Mouse (Mus musculus) spleen, embryonic (tissue): ENCODE data around the gene Coq9.
"Not testable (repeated sequence)": the region's sequence is repeated elsewhere in the genome, so short reads cannot be mapped to it uniquely, and the experiment has no call there.

Source experiments
- CTCF ChIA-PET: fragments of 350-600 bp; sonication (Branson Sonifier 250); formaldehyde crosslinking; loops from one replicate; lab custom pipeline; 2022; lab: Charles Lee

The Coq9 gene

GRCm38 (mm10) chr8:94820553-94820952 is 17.6 kb upstream of the Coq9 start:
- CTCF ChIA-PET = no interaction called here

DNA sequence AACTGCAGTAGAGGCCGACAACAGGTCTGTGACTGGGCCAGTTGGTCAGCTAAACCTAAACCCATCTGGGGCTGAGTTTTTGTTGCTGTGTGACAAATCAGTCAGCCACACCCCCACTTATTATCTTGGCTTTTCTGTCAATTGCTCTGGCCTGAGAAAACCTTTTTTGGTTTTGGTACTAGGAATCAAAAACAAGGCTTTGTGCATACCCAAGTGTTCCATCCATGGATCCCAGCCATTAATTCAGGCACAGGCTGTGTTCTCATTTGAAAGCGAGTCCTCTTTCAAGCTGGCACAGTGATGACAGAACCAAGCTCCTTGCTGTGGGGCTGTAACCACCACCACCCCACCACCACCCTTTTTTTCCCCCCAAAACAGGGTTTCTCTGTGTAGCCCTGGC is 16.7 kb upstream of the Coq9 start:
- CTCF ChIA-PET = no interaction called here

DNA sequence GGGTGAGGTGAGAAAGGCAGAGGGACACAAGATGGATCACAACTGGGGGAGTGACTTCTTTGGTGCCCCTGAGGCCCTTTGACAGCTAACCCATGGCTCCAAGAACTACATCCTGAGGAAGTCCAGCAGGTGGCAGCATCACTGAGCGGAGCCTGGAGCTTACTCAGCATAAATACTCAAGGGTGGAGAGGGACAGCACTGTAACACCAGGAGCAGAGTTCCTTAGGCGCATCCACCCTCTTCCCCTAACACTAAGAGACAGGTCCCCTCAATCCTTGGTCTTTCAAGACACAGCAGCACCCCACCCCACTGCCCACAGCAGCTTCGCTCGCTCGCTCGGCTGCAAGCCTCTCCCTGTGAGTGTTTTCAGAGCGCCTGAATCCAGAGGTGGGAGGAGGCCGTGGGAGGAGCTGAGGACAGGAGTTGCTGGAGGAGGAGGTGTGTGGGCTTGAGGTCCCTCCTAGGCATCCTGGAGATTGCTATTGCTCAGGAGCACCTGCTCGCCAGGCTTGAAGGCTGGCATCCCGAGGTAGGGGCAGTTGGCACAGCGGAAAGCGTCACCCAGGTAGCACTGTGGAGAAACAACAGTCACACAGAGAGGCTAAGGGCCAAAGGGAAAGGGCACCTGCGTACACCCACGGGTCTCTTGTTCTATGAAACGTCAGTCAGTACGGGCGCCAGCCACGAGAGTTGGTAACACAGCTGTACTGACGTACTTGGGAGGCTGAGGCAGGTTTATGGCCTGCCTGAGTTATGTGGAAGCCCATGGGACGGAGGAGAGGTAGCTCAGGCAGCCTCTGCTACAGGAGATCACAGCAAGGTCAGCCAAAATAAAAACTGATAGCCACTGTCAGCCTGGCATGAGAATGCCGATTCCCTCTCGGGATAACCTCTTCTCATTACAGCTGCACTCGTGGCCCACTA is 15.2 kb upstream of the Coq9 start:
- CTCF ChIA-PET = interaction anchor here (1.2 kb wide), 1 partner anchor 9 kb away, joined by 3 read pairs; no protein-coding TSS in a partner anchor

DNA sequence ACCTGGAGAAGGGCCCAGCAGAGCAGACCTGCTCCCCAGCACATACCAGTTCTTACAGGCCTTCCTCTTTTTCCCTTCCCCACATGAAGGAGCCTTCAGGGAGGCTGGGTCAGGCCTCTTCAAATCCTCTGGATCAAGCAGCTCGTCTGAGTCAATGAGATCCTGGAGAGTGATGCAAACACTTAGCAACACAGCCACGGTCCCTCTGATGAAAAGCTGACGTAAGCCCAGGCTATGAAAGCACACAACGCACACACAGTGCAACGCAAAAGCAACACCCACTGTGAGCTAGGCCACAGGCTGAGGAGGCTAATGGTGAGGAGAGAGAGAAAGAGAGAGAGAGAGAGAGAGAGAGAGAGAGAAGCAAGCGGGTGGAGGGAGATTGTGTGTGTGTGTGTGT is 13.0 kb upstream of the Coq9 start:
- CTCF ChIA-PET = no interaction called here

DNA sequence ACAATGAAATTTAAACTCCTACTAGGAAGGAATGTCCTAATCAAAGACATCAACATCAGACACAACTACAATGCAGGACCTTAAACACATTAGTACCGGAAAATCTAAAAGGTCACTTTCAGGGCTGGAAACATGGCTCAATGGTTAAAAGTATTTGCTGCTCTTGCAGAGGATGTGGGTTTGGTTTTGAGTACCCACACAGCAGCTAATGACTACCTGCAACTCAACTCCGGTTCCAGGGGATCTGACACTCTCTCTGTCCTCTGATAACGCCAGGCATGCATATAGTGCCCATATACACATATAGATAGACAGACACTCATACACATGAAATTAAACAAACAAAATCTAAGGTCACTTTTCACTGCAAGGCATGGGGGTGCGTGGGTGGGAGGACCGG is 11.9 kb upstream of the Coq9 start:
- CTCF ChIA-PET = no interaction called here

DNA sequence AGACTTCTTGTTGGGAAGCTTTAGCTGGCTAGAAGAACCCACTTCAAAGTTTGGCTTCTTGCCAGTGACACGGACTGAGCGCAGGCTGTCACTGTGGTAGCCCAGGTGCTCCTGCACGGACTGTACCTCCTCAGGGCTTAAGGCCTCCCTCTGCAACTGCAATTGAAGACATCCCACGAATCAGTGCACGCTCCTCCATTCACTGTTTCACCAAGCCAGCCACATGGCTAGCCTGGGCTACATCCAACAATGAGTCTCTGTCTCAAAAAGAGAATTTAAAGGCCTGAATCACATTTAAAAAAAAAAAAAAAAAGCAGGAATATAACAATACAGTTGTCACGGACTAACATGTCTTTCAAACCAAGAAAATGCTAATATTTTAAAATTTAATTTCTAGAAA is 9.8 kb upstream of the Coq9 start:
- CTCF ChIA-PET = interaction anchor here (0.6 to 0.7 kb wide), 2 partner anchors 127 to 410 kb away, joined by 5 read pairs; no protein-coding TSS in a partner anchor

DNA sequence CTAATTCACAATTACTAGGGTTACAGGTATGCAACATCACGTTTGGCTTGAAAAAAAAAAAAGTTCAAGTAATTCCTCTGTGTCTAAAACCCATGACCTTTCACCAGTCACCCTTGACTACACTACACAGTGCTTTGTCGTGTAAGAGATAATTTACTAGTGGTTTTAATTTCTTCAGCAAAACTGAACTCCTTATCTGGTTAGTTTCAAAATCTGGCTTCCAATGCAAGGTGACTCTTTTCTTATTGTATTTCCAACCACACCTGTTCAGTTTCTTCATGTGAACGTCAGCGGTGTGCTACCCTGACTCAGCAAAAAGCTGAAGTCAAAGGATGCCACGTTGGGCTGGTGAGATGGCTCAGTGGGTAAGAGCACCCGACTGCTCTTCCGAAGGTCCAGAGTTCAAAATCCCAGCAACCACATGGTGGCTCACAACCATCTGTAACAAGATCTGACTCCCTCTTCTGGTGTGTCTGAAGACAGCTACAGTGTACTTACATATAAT is 4.2 kb upstream of the Coq9 start:
- CTCF ChIA-PET = not testable (repeated sequence)

DNA sequence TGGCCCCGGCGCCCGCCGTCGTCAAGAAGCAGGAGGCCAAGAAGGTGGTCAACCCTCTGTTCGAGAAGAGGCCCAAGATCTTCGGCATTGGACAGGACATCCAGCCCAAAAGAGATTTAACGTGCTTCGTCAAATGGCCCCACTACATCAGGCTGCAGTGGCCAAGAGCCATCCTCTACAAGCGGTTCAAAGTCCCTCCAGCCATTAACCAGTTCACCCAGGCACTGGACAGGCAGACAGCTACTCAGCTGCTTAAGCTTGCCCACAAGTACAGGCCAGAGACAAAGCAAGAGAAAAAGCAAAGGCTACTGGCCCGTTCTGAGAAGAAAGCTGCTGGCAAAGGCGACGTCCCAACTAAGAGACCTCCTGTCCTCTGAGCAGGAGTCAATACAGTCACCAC is 2.4 kb upstream of the Coq9 start:
- CTCF ChIA-PET = not testable (repeated sequence)

DNA sequence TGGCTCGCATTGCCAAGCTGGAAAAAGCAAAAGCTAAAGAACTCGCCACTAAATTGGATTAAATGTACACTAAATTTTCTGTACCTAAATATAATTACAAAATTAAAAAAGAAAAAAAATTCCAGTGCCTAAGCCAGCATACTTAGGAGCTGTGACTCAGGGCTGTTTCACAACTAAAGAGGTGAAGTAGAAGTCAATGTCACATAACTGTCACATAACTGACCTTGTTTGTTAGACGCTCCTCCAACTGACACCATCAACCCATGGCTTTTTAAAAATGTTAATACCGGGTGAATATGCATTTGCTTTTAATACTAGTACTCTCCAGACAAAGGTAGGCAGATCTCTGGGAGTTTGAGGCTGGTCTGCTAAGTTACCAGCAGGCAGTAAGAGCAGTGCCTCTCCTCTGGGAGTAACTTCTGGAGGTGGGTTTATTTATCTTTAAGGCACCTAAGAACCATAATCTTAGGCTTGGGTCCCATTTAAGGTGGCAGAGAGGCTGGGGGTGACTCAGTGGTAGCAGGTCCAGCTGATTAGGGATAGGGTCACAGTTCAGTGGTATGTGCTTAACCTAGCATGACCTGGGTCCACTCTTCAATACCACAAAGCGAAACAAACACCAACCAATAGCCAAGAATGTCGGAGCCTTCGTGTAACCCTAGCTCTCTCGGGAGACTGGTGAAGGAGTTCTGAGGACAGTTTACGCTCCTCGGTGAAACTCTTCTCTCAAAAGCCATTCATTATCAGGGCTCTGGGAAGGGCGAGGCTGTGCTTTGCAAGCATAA is 1.5 kb upstream of the Coq9 start:
- CTCF ChIA-PET = no interaction called here

DNA sequence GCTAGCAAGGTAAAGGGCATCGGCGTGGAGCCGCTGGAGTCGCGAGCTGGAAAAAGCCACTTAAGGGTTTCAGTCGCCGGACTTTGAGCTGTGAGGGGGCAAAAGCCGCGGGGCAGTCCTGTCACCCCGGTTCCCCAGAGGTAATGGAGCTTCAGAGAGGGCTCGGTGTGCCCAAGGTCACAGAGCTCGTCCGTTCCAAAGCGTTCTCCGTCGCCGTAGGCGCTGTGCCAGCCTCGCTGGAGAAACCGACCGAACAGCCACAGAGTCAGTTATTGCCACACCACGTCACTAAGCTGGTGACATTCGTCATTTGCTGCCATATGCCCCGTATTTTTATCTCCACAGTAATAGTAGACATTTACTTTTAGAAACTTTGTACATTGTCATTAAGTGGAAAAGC is 479 bp downstream of the Coq9 start:
- CTCF ChIA-PET = no interaction called here

DNA sequence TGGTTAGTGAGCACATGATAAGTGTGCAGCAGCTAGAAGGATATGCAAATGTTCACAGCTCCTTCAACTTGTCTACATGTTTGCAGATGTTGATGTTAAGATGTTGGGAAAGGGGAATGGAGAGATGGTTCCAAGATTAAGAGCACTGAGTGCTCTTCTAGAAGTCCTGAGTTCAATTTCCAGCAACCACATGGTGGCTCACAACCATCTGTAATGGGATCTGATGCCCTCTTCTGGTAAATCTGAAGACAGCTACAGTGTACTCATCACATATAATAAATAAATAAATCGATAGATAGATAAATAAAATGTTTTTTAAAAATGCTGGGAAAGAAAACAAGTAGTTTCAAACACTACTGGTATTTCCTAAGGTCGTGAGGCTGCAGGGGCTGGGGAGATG is 3.1 kb downstream of the Coq9 start:
- CTCF ChIA-PET = no interaction called here

DNA sequence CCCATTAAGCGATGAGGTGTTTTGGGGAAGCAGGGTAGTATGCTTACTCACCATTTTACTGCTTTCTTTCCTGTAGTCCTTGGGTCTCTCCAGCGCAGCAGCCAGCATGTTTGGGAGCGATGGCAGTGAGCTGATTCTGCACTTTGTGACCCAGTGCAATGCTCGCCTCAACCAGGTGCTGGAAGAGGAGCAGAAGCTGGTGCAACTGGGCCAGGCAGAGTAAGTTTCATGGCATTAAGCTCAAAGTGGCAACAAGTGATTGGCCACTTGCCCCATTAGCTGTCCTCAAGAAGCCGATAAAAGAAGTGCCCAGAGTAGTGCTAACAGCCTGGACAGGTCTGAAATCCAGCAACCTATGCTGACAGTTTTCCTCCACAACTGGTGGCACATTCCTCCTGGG is 11.9 kb downstream of the Coq9 start:
- CTCF ChIA-PET = no interaction called here

DNA sequence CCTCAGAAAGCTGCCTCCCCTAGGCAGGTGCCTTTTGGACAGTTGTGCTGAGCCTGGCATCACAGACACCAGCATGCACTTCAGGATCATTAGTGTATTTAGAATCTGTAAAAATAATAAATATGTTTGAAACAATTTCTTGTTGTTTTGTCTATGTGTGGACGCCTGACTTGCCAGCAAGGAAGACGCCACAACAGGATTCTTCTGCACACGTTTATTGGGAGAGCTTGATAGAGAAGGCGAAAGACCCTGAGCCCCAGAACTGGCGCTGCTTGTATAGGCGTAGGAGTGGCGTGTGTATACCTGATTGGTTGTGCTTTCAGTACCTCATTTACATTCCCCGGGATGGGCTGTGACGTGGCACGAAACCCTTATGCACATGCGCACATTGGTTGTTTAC is 16.6 kb downstream of the Coq9 start:
- CTCF ChIA-PET = not testable (repeated sequence)

DNA sequence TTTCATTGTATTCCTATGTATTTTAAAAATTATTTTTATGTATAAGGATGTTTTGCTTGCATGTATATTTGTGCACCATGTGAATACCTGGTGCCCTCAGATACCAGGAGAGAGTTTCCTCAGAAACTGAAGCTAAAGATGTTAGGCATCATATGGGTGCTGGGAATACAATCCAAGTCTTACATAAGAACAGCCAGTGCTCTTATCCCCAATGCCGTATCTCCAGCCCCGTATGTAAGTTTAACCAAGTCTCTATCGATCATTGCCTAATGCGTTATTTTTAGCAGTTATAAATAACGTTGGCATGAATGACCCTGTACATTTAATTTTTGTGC is 18.9 kb downstream of the Coq9 start:
- CTCF ChIA-PET = no interaction called here

DNA sequence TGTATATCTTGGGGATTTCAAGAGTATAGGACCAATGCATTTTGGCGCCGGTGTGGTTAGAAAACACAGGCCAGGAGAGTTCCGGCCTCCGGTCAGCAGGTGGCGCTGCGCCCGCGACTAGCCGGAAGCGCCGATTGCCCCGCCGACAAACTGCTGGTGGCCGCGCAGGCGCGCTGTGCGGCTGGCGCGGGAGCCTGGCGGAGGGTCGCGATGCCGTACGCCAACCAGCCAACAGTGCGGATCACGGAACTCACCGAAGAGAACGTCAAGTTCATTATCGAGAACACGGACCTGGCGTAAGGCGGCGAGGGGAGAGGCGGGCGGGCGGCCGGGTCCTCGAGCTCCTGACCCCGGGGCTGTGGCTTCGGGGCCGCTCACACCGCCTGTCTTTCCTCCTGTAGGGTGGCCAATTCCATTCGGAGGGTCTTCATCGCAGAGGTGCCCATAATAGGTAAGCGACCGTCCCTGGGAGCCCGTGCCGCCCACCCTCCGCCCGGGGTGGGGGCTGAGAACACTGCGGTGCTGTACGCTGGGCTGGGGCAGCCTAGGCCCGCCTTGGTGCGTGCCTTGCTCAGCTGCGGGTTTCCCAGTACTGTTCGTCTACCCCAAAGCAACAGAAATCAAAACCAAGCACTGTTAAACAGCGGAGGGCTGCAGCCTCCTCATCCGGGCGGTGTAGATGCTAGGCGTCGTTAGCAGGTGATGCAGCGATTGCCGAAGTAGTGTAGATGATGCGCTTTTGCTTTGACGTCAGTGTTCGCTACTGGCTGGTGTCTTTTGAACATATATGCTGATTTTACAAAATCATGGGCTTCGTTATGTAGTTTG is 19.4 kb downstream of the Coq9 start, which contains the start of gene Polr2c:
TSS of gene Polr2c (plus strand) at position 105 of the 828 bp plus-strand sequence.
- CTCF ChIA-PET = no interaction called here

- CTCF ChIA-PET = interaction anchor here (1.1 kb wide), 1 partner anchor 13 kb away, joined by 3 read pairs; no protein-coding TSS in a partner anchor
These were observed 23.3 kb downstream of the Coq9 start for GRCm38 (mm10) chr8:94861352-94861910.

- CTCF ChIA-PET = interaction anchor here (0.6 to 0.7 kb wide), 2 partner anchors 48 to 87 kb away, joined by 4 to 5 read pairs; no protein-coding TSS in a partner anchor
These were observed 24.5 kb downstream of the Coq9 start for GRCm38 (mm10) chr8:94862487-94863220.

GRCm38 (mm10) chr8:94863897-94864673 is 26.0 kb downstream of the Coq9 start:
- CTCF ChIA-PET = no interaction called here

- CTCF ChIA-PET = no interaction called here
These were observed 27.2 kb downstream of the Coq9 start for GRCm38 (mm10) chr8:94865292-94865691.

DNA sequence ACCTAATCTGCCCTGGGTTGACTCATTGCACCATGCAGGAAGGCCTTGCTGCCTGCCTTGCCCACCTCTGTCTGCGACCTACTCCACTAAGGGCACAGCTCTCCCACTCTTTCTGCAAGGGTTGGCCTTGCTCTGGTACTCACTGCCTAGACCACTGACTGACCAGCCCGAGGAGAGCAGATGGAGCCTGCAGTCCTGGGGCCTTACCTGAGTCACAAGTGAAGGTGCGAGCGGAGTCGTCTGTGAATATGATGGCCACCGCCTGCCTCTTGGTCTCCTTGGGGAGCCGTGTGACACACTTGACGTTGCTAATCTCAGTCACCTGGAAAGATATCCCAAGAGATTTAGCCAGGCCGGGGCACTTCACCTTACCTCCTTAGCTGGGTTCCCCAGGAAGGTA is 28.8 kb downstream of the Coq9 start:
- CTCF ChIA-PET = no interaction called here
